Mouse (Mus musculus) midbrain, postnatal 0 days (tissue): ENCODE measurements around the gene Cspg5. TPM values are rescaled to one million over a fixed set of nuclear protein-coding genes. Genes with fewer than 3 reads are reported as not detected.

ENCODE experiments used
- ATAC-seq: fragments of 200-750 bp; cut with Nextera tagmentation; 2 replicates; pipeline ENCODE4 v1.8.0; 2017; ENCODE audit warnings: moderate number of reproducible peaks, mild to moderate bottlenecking, moderate TSS enrichment, moderate library complexity; ENCODE audit not compliant: low FRiP score
- DNase-seq: peaks from one replicate; pipeline ENCODE4 v3.0.0-alpha.2; 2015; ENCODE audit warnings: low spot score
- H3K27ac ChIP-seq: fragments of 300-500 bp; sonication (generic); 2 replicates; pipeline ENCODE4 v1.5.1; 2014; ENCODE audit warnings: low read depth, mild to moderate bottlenecking, low read length, mixed read lengths
- H3K27me3 ChIP-seq: fragments of 300-500 bp; sonication (generic); 2 replicates; pipeline ENCODE4 v1.6.1; 2014; ENCODE audit warnings: low read length, control low read depth, mixed read lengths; ENCODE audit not compliant: insufficient read depth
- H3K36me3 ChIP-seq: fragments of 300-500 bp; sonication (generic); 2 replicates; pipeline ENCODE4 v1.6.1; 2014; ENCODE audit warnings: low read length, control low read depth, mixed read lengths; ENCODE audit not compliant: insufficient read depth
- H3K4me1 ChIP-seq: fragments of 300-500 bp; sonication (generic); 2 replicates; pipeline ENCODE4 v1.6.1; 2014; ENCODE audit warnings: mild to moderate bottlenecking, control low read depth, antibody characterized with exemption, low read length, mixed read lengths; ENCODE audit not compliant: insufficient read depth
- H3K4me2 ChIP-seq: fragments of 300-500 bp; sonication (generic); 2 replicates; pipeline ENCODE4 v1.6.1; 2014; ENCODE audit warnings: low read depth, mild to moderate bottlenecking, low read length, mixed read lengths; ENCODE audit not compliant: poor library complexity, severe bottlenecking
- H3K4me3 ChIP-seq: fragments of 300-500 bp; sonication (generic); 2 replicates; pipeline ENCODE4 v1.5.1; 2014; ENCODE audit warnings: low read depth, mild to moderate bottlenecking, low read length, moderate library complexity
- H3K9ac ChIP-seq: fragments of 300-500 bp; sonication (generic); replicated peaks from 2 replicates; pipeline ENCODE4 v1.6.1; 2014; ENCODE audit warnings: mild to moderate bottlenecking, low read length, moderate library complexity, mixed read lengths; ENCODE audit not compliant: poor library complexity, severe bottlenecking
- H3K9me3 ChIP-seq: fragments of 300-500 bp; sonication (generic); 2 replicates; pipeline ENCODE4 v1.6.1; 2016; ENCODE audit warnings: low read length, control low read depth
- CTCF ChIP-seq: IDR thresholded peaks from 2 replicates; pipeline ENCODE4 v1.5.1; 2016; ENCODE audit warnings: antibody characterized with exemption, mild to moderate bottlenecking
- WGBS: fragments of 180-500 bp; shearing (Covaris S2); extraction: QIAGEN DNeasy Blood & Tissue Kit; methylation state at CpG from one replicate; pipeline ENCODE4 v1.1.7; 2014; 5-methylcytosine and 5-hydroxymethylcytosine counted together
- polyA plus RNA-seq: library from polyadenylated mRNA; unstranded; fragments of >200 nt; fragmentation: Nextera tagmentation; extraction: Ambion mirVana; gene quantifications from 2 replicates; pipeline ENCODE4 v1.2.1, GENCODE M21; 2015
- total RNA-seq: library from RNA; depleted of rRNA; stranded (reverse); fragments of >200 nt; gene quantifications from 2 replicates; pipeline ENCODE4 v1.2.3, GENCODE M21; 2014

The Cspg5 gene
- total and polyA plus RNA-seq, 2 experiments from 2014 or later, result 325 to 504 TPM

- no peak overlapping the region for H3K4me2 ChIP-seq
- H3K4me1 ChIP-seq, result no peaks in the 10 kb centered on the region; the same call in 1 of the 2 replicates
- WGBS, result 90% methylated on average over 8 of the region's 8 CpGs
- TF ChIP-seq CTCF, result no peak
- DNase-seq (no peak), ATAC-seq (no peak)
- H3K9ac ChIP-seq, result no peak overlapping the region
- no peak overlapping the region for H3K27ac ChIP-seq
- no peaks in the 10 kb centered on the region for H3K9me3 ChIP-seq
- no peak overlapping the region for H3K4me3 ChIP-seq
- no peaks in the 10 kb centered on the region for H3K27me3 ChIP-seq
- peaks cover 35% of the 10 kb centered on the region for H3K36me3 ChIP-seq
These were observed 19.6 kb downstream of the Cspg5 start for GRCm38 (mm10) chr9:110263181-110263580.

GRCm38 (mm10) chr9:110264991-110265390, 21.4 kb downstream of the Cspg5 start:
- Histone ChIP-seq H3K9ac (no peak overlapping the region), H3K4me3 (no peak overlapping the region), H3K27me3 (no peaks in the 10 kb centered on the region), H3K4me1 (no peaks in the 10 kb centered on the region; the same call in 1 of the 2 replicates), H3K36me3 (peaks cover 20% of the 10 kb centered on the region), H3K9me3 (no peaks in the 10 kb centered on the region), H3K27ac (no peak overlapping the region), H3K4me2 (no peak overlapping the region)
- ATAC-seq, result no peak
- WGBS, result 61% methylated on average over 9 of the region's 9 CpGs
- DNase-seq, result no peak
- no peak for TF ChIP-seq CTCF

- no peaks in the 10 kb centered on the region for H3K9me3 ChIP-seq
- no peak overlapping the region for H3K9ac ChIP-seq
- H3K27me3 ChIP-seq, result no peaks in the 10 kb centered on the region
- WGBS, result 88% methylated on average over 10 of the region's 10 CpGs
- H3K27ac ChIP-seq, result no peak overlapping the region
- no peak overlapping the region for H3K4me3 ChIP-seq
- ATAC-seq, result no peak
- no peak for DNase-seq
- no peak overlapping the region for H3K4me2 ChIP-seq
- H3K36me3 ChIP-seq, result peaks cover 1% of the 10 kb centered on the region; the same call in 1 of the 2 replicates
- TF ChIP-seq CTCF, result no peak
- no peaks in the 10 kb centered on the region; the same call in 1 of the 2 replicates for H3K4me1 ChIP-seq
These were observed 24.8 kb downstream of the Cspg5 start for GRCm38 (mm10) chr9:110268416-110268815.

- Histone ChIP-seq H3K4me1 (no peaks in the 10 kb centered on the region), H3K27me3 (no peaks in the 10 kb centered on the region), H3K36me3 (no peaks in the 10 kb centered on the region), H3K4me3 (no peak overlapping the region), H3K9me3 (no peaks in the 10 kb centered on the region), H3K4me2 (no peak overlapping the region), H3K9ac (no peak overlapping the region), H3K27ac (no peak overlapping the region)
- 95% methylated on average over 3 of the region's 3 CpGs for WGBS
- ATAC-seq, result no peak
- DNase-seq, result no peak
- no peak for TF ChIP-seq CTCF
These were observed 28.7 kb downstream of the Cspg5 start for GRCm38 (mm10) chr9:110272330-110272729.

- Histone ChIP-seq H3K4me2 (no peak overlapping the region), H3K27ac (no peak overlapping the region), H3K4me1 (no peaks in the 10 kb centered on the region), H3K9ac (no peak overlapping the region), H3K9me3 (no peaks in the 10 kb centered on the region), H3K4me3 (no peak overlapping the region), H3K27me3 (no peaks in the 10 kb centered on the region), H3K36me3 (no peaks in the 10 kb centered on the region)
- WGBS, result 71% methylated on average over 4 of the region's 4 CpGs
- DNase-seq (peak; percentile 30), ATAC-seq (no peak)
- no peak for TF ChIP-seq CTCF
These were observed 29.9 kb downstream of the Cspg5 start for GRCm38 (mm10) chr9:110273507-110273906.

GRCm38 (mm10) chr9:110275882-110276281, 32.3 kb downstream of the Cspg5 start:
- WGBS, result 76% methylated on average over 5 of the region's 5 CpGs
- DNase-seq (no peak), ATAC-seq (no peak)
- no peaks in the 10 kb centered on the region for H3K4me1 ChIP-seq
- H3K4me3 ChIP-seq, result no peak overlapping the region
- TF ChIP-seq CTCF, result peak; percentile 28; the same call in 1 of the 2 replicates
- no peaks in the 10 kb centered on the region for H3K36me3 ChIP-seq
- H3K4me2 ChIP-seq, result no peak overlapping the region
- no peaks in the 10 kb centered on the region for H3K27me3 ChIP-seq
- no peaks in the 10 kb centered on the region for H3K9me3 ChIP-seq
- no peak overlapping the region for H3K9ac ChIP-seq
- H3K27ac ChIP-seq, result no peak overlapping the region
